Mouse (Mus musculus): ENCODE measurements around the gene Metap1d.

The Metap1d gene

DNA sequence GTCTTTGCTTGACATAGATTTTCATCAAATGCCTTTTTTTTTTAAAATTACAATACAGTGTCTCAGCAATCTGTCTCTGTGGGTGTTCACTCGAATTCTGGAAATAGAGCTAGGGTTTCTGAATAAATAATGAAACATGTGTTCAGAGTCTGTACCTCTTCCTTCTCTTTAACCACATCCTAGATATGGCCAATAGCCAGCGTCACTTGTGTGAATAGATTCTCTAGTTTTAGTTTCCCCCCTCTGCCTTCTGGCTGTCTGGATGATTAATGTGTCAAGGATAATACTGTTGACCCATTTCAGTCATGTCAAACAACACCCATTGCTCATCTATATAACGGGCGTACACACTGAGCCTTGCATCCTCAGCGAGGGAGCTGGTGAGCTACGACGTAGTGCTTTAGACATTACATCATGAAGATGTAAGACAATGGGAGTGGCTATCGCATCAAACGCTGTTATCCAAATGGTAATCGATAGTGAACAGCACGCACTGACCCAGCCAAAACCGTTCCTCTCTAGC, 40.1 kb downstream of the Metap1d start:
- no peak for DNase-seq (ENCODE audit: low read depth, low spot score)
- no peaks in the 10 kb centered on the region for H3K36me3 ChIP-seq (ENCODE audit: control insufficient read depth, insufficient read depth, low read length, poor library complexity, severe bottlenecking)
- no peaks in the 10 kb centered on the region for H3K27me3 ChIP-seq (ENCODE audit: control insufficient read depth, insufficient read depth, low read length, poor library complexity, severe bottlenecking)

- DNase-seq (ENCODE audit: low read depth, low spot score): no peak
- H3K27me3 ChIP-seq (ENCODE audit: control insufficient read depth, insufficient read depth, low read length, poor library complexity, severe bottlenecking): no peaks in the 10 kb centered on the region
- no peaks in the 10 kb centered on the region for H3K36me3 ChIP-seq (ENCODE audit: control insufficient read depth, insufficient read depth, low read length, poor library complexity, severe bottlenecking)
Observed at GRCm38 (mm10) chr2:71494503-71494902, 41.4 kb downstream of the Metap1d start.

- Histone ChIP-seq H3K27me3 (ENCODE audit: control insufficient read depth, insufficient read depth, low read length, poor library complexity, severe bottlenecking) (no peaks in the 10 kb centered on the region), H3K36me3 (ENCODE audit: control insufficient read depth, insufficient read depth, low read length, poor library complexity, severe bottlenecking) (no peaks in the 10 kb centered on the region)
- DNase-seq (ENCODE audit: low read depth, low spot score): no peak
Observed at GRCm38 (mm10) chr2:71494971-71495370, 41.9 kb downstream of the Metap1d start.

DNA sequence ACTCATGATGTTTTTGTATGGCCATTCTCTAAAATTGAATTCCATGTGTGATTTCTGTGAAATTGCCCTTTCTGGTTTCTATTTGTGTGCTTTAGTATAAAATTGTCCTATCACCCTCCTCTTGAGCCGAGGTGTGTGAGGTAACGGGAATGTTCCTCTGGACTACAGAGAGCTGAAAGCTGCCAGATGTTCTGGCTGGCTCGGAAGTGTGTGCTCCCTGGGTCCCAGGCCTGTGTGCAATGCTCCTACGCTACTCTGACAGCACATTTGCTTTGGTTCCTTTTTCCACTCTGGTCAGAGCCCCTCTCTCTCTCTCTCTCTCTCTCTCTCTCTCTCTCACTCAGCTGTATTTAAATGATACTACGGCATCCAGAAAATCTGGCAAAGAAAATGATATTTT, 44.1 kb downstream of the Metap1d start:
- no peaks in the 10 kb centered on the region for H3K36me3 ChIP-seq (ENCODE audit: control insufficient read depth, insufficient read depth, low read length, poor library complexity, severe bottlenecking)
- no peaks in the 10 kb centered on the region for H3K27me3 ChIP-seq (ENCODE audit: control insufficient read depth, insufficient read depth, low read length, poor library complexity, severe bottlenecking)
- DNase-seq (ENCODE audit: low read depth, low spot score): no peak

- no peak for DNase-seq (ENCODE audit: low read depth, low spot score)
- Histone ChIP-seq H3K36me3 (ENCODE audit: control insufficient read depth, insufficient read depth, low read length, poor library complexity, severe bottlenecking) (no peaks in the 10 kb centered on the region), H3K27me3 (ENCODE audit: control insufficient read depth, insufficient read depth, low read length, poor library complexity, severe bottlenecking) (no peaks in the 10 kb centered on the region)
Observed at GRCm38 (mm10) chr2:71499276-71500230, 46.5 kb downstream of the Metap1d start.

DNA sequence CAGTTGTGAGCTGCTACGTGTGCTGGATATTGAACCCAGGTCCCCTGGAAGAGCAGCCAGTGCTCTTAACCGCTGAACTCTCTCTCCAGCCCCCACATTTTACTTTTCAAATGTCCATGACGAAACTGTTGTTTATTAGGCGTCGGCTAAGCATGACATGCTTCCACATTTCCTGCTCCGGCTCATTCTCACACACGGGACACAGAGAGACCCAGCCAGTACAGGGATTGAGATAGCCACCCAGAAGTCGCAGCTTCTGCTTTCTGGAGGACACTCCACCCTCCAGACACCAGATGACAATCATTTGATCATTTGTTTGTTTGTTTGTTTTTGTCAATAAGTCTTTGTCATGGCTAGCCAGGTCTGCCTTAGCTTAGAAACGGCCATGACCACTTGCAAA, 51.8 kb downstream of the Metap1d start:
- H3K36me3 ChIP-seq (ENCODE audit: control insufficient read depth, insufficient read depth, low read length, poor library complexity, severe bottlenecking): no peaks in the 10 kb centered on the region
- H3K27me3 ChIP-seq (ENCODE audit: control insufficient read depth, insufficient read depth, low read length, poor library complexity, severe bottlenecking): no peaks in the 10 kb centered on the region
- DNase-seq (ENCODE audit: low read depth, low spot score): no peak

GRCm38 (mm10) chr2:71511209-71511608, 58.1 kb downstream of the Metap1d start:
- H3K36me3 ChIP-seq (ENCODE audit: control insufficient read depth, insufficient read depth, low read length, poor library complexity, severe bottlenecking): no peaks in the 10 kb centered on the region
- no peak for DNase-seq (ENCODE audit: low read depth, low spot score)

DNA sequence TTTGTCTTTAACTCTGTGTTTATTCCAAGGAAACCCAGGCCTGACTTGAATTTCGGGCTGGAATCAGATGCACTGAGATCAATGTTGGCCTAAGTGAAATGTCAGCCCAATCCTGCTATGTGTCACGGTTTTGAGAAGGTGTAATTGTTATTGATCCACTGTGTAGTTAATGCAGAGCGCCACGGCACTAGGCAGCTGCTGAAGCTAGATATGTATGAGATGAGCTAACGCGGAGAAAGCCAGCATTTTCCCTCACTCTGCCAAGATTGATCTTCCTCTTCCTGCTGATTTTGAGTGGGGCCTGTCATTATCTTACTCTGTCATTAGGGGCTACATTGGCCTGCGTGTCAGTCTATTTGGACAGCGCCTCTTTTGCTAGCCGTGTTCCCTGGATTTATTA, 59.2 kb downstream of the Metap1d start:
- no peak for DNase-seq (ENCODE audit: low read depth, low spot score)
- no peaks in the 10 kb centered on the region for H3K36me3 ChIP-seq (ENCODE audit: control insufficient read depth, insufficient read depth, low read length, poor library complexity, severe bottlenecking)
- H3K27me3 ChIP-seq (ENCODE audit: control insufficient read depth, insufficient read depth, low read length, poor library complexity, severe bottlenecking): no peaks in the 10 kb centered on the region

More at GRCm38 (mm10) chr2:71511209-71511608, 58.1 kb downstream of the Metap1d start:
- no peaks in the 10 kb centered on the region for H3K27me3 ChIP-seq (ENCODE audit: control insufficient read depth, insufficient read depth, low read length, poor library complexity, severe bottlenecking)

DNA sequence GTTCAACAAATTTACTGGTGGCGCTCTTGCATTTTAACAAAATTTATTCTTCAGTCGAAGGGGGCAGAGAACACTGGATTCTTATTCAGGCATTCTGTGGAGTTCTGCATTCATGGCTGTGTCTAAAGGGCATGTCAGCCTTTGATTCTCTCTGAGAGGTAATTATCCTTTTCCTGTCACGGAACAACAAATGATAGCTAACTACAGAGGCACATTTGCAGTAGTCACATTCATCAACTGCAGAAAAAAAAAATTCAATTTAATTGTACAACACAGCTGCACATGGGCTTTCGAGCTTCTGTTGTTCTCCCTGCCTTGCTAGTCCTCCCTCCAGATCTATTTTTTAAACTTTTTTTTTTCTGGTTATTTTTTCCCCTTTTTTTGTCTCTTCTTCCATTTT, 63.9 kb downstream of the Metap1d start:
- Histone ChIP-seq H3K36me3 (ENCODE audit: control insufficient read depth, insufficient read depth, low read length, poor library complexity, severe bottlenecking) (no peaks in the 10 kb centered on the region), H3K27me3 (ENCODE audit: control insufficient read depth, insufficient read depth, low read length, poor library complexity, severe bottlenecking) (no peaks in the 10 kb centered on the region)
- no peak for DNase-seq (ENCODE audit: low read depth, low spot score)

DNA sequence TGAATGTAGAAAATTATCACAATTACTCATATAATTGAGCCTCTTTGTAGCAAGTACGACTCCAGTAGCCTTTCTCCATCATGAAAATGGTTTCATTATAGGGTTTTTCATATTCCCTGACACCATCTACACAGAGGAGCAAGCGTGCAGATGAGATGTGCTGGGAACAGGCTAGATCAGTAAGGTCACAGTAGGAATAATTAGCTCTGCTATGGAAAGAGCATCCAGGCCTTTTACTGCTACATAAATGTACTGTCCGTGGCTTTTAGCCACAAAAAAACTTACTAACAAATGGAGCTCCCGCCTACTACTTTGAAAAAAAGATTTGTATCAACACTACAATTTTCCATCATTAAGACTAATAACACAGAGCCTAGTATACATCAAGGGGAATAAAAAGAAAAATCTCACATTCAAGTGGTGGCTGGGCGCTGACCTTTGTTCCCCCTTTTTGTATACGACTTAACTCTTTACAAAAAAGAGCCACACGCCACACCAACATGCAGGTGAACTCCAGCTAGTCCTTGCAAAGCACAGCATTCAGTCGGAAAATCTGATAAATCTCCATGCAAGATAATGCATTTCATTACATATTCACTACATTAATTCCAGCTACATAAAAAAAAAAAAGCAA, 64.5 kb downstream of the Metap1d start:
- Histone ChIP-seq H3K36me3 (ENCODE audit: control insufficient read depth, insufficient read depth, low read length, poor library complexity, severe bottlenecking) (no peaks in the 10 kb centered on the region), H3K27me3 (ENCODE audit: control insufficient read depth, insufficient read depth, low read length, poor library complexity, severe bottlenecking) (no peaks in the 10 kb centered on the region)

GRCm38 (mm10) chr2:71522871-71523270, 69.8 kb downstream of the Metap1d start:
- Histone ChIP-seq H3K36me3 (ENCODE audit: control insufficient read depth, insufficient read depth, low read length, poor library complexity, severe bottlenecking) (no peaks in the 10 kb centered on the region), H3K27me3 (ENCODE audit: control insufficient read depth, insufficient read depth, low read length, poor library complexity, severe bottlenecking) (peaks cover 2% of the 10 kb centered on the region; the same call in 1 of the 2 replicates)
- DNase-seq (ENCODE audit: low read depth, low spot score): no peak

More for the DNA sequence above, 64.5 kb downstream of the Metap1d start:
- no peak for DNase-seq (ENCODE audit: low read depth, low spot score)

DNA sequence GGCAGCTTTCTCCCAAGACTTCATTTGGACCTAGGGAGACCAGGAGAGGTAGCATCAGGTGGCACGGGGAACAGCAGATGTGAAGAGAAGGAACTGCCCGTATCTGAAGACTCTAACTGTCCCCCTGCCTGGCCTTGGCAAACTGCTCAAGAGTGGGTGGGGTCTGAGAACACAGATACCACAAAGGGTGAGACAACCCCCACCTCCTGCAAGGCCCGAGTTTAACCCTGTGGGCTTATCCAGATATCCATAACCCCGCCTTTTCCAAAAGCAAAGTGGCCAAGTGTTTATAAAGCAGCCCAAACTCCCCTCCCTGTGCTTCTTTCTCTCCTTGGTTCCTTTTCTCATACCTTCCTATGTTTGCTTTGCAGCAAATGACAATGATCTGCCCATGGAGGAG, 70.4 kb downstream of the Metap1d start:
- no peak for DNase-seq (ENCODE audit: low read depth, low spot score)
- H3K27me3 ChIP-seq (ENCODE audit: control insufficient read depth, insufficient read depth, low read length, poor library complexity, severe bottlenecking): peaks cover 2% of the 10 kb centered on the region; the same call in 1 of the 2 replicates
- H3K36me3 ChIP-seq (ENCODE audit: control insufficient read depth, insufficient read depth, low read length, poor library complexity, severe bottlenecking): no peaks in the 10 kb centered on the region

DNA sequence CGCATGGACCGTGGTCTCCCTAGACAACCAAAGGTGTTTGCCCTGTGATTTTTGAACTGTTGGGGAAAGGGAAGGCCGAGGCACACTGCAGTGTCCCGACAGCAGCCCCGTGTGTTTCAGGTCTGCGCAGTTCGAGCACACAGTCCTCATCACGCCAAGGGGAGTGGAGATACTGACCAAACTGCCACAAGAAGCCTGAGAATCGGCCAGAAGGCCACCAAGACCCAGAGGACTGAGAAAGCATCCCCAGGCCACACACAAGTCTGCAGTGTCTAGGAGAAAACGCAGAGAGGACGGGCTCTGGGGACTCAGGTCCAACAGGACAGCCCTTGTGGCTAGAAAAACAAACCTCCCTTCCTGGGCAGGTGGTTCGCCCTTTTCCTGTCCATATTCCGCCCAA, 71.7 kb downstream of the Metap1d start:
- no peak for DNase-seq (ENCODE audit: low read depth, low spot score)
- Histone ChIP-seq H3K27me3 (ENCODE audit: control insufficient read depth, insufficient read depth, low read length, poor library complexity, severe bottlenecking) (peaks cover 6% of the 10 kb centered on the region), H3K36me3 (ENCODE audit: control insufficient read depth, insufficient read depth, low read length, poor library complexity, severe bottlenecking) (no peaks in the 10 kb centered on the region)

DNA sequence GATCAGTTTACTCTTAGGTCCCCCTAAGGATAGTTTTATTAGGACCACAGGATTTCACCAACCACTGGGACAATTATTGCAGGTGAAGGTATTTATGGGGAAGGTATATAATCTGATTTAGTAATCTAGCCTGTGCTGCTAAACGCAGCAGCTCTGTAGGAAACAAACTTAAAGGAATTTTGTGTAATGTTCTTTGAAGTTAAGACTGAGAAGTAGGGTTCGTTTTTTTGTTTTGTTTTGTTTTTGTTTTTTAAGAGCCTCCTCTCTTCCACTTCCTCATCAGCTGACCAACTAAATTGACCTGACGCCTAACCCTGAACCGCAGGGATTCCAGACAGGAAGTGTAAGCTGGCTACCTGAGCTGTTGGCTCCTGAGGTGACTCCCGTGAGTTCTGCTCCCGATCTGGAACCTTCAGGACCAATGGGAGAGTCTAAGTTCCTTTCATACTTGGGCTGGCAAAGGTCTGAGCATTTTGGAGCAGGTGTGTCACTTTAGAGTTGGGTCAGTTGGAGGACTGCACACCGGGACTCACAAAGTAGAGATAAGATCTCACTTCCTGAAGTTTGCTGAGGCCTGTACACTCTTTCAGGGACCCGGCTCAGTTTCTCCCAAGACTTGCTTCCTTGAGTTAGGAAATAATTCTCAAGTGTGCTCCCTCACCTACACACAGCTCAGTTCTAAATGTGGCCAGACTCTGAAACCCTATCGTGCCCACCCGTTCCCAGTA, 73.7 kb downstream of the Metap1d start:
- H3K27me3 ChIP-seq (ENCODE audit: control insufficient read depth, insufficient read depth, low read length, poor library complexity, severe bottlenecking): peaks cover 6% of the 10 kb centered on the region
- H3K36me3 ChIP-seq (ENCODE audit: control insufficient read depth, insufficient read depth, low read length, poor library complexity, severe bottlenecking): no peaks in the 10 kb centered on the region
- DNase-seq (ENCODE audit: low read depth, low spot score): no peak
